Mouse (Mus musculus) liver, adult 2 months (tissue): ENCODE data around the gene Shc2. TPM values are rescaled to one million over a fixed set of nuclear protein-coding genes. Genes with fewer than 3 reads are reported as not detected.

Experiments used
- DNase-seq: peaks from one replicate; pipeline ENCODE4 v3.0.0-alpha.2; 2011; ENCODE audit warnings: low read depth, low spot score; ENCODE audit errors: extremely low read depth
- H3K27ac ChIP-seq: fragments of 200-500 bp; replicated peaks from 2 replicates; pipeline ENCODE4 v1.5.1; 2012; ENCODE audit warnings: low read depth, mild to moderate bottlenecking, control low read depth, inconsistent platforms, low read length; ENCODE audit not compliant: insufficient read depth
- H3K27me3 ChIP-seq: fragments of 200-500 bp; 2 replicates; pipeline ENCODE4 v1.6.1; 2012; ENCODE audit warnings: mild to moderate bottlenecking, moderate library complexity, low read length, inconsistent platforms; ENCODE audit not compliant: control insufficient read depth, insufficient read depth
- H3K36me3 ChIP-seq: fragments of 200-500 bp; 2 replicates; pipeline ENCODE4 v1.6.1; 2012; ENCODE audit warnings: low read length, inconsistent platforms; ENCODE audit not compliant: control insufficient read depth, insufficient read depth
- H3K4me1 ChIP-seq: fragments of 200-500 bp; 2 replicates; pipeline ENCODE4 v1.6.1; 2011; ENCODE audit warnings: low read length; ENCODE audit not compliant: control insufficient read depth, insufficient read depth
- H3K4me3 ChIP-seq: fragments of 200-500 bp; 2 replicates; pipeline ENCODE4 v1.5.1; 2011; ENCODE audit warnings: low read depth, mild to moderate bottlenecking, control low read depth, low read length, moderate library complexity; ENCODE audit not compliant: insufficient read depth
- H3K79me2 ChIP-seq: fragments of 200-500 bp; 2 replicates; pipeline ENCODE4 v1.6.1; 2012; ENCODE audit warnings: inconsistent platforms, mild to moderate bottlenecking, low read length, moderate library complexity; ENCODE audit not compliant: control insufficient read depth, insufficient read depth
- H3K9ac ChIP-seq: fragments of 200-500 bp; 2 replicates; pipeline ENCODE4 v1.6.1; 2012; ENCODE audit warnings: low read depth, mild to moderate bottlenecking, control low read depth, inconsistent platforms, low read length
- CTCF ChIP-seq: fragments of 200-500 bp; IDR thresholded peaks from 2 replicates; pipeline ENCODE4 v1.5.1; 2011; ENCODE audit warnings: low read depth, low read length, control low read depth
- POLR2A ChIP-seq: fragments of 200-500 bp; IDR thresholded peaks from 2 replicates; pipeline ENCODE4 v1.6.1; 2011; ENCODE audit warnings: low read length, control low read depth; ENCODE audit not compliant: insufficient read depth; ENCODE audit errors: extremely low read depth
- WGBS: fragments of 180-500 bp; shearing (Covaris S2); methylation state at CpG from one replicate; pipeline ENCODE4 v1.1.7; 2018; 5-methylcytosine and 5-hydroxymethylcytosine counted together
- polyA plus RNA-seq: library from polyadenylated mRNA; depleted of rRNA; stranded (reverse); fragments of >200 nt; gene quantifications from 2 replicates; pipeline ENCODE4 v1.2.3, GENCODE M21; 2012
- total RNA-seq: library from RNA; depleted of rRNA; stranded (reverse); fragments of >200 nt; gene quantifications from 2 replicates; pipeline ENCODE4 v1.2.3, GENCODE M21; 2014

Gene Shc2
- total and polyA plus RNA-seq, 2 experiments: 0.07 to 0.09 TPM

- H3K36me3 ChIP-seq: no peaks in the 10 kb centered on the region
- H3K79me2 ChIP-seq: no peaks in the 10 kb centered on the region
- WGBS: 87% methylated on average over 2 of the region's 2 CpGs
- no peak; the same call in 1 of the 2 replicates for TF ChIP-seq CTCF
- no peak for TF ChIP-seq POLR2A
- no peaks in the 10 kb centered on the region for H3K4me1 ChIP-seq
- no peaks in the 10 kb centered on the region for H3K27me3 ChIP-seq
- no peak overlapping the region for H3K27ac ChIP-seq
- DNase-seq: no peak
- H3K9ac ChIP-seq: no peak overlapping the region
- H3K4me3 ChIP-seq: no peak overlapping the region
These were observed 22.6 kb upstream of the Shc2 start for GRCm38 (mm10) chr10:79660298-79660697.

- no peak overlapping the region for H3K4me3 ChIP-seq
- TF ChIP-seq CTCF (peak; percentile 19; the same call in 1 of the 2 replicates), POLR2A (no peak)
- H3K27ac ChIP-seq: no peak overlapping the region
- no peaks in the 10 kb centered on the region for H3K27me3 ChIP-seq
- no peaks in the 10 kb centered on the region for H3K36me3 ChIP-seq
- no peaks in the 10 kb centered on the region for H3K4me1 ChIP-seq
- DNase-seq: no peak
- H3K9ac ChIP-seq: no peak overlapping the region
- no peaks in the 10 kb centered on the region for H3K79me2 ChIP-seq
- 54% methylated on average over 4 of the region's 4 CpGs for WGBS
These were observed 21.1 kb upstream of the Shc2 start for GRCm38 (mm10) chr10:79658829-79659228.

GRCm38 (mm10) chr10:79654946-79655395 is 17.3 kb upstream of the Shc2 start:
- 57% methylated on average over 1 of the region's 1 CpGs for WGBS
- H3K4me1 ChIP-seq: no peaks in the 10 kb centered on the region

GRCm38 (mm10) chr10:79652789-79653188 is 15.1 kb upstream of the Shc2 start:
- Histone ChIP-seq H3K9ac (no peak overlapping the region), H3K36me3 (no peaks in the 10 kb centered on the region), H3K27ac (no peak overlapping the region), H3K79me2 (no peaks in the 10 kb centered on the region), H3K27me3 (no peaks in the 10 kb centered on the region), H3K4me3 (no peak overlapping the region), H3K4me1 (no peaks in the 10 kb centered on the region)
- no peak for DNase-seq
- WGBS: 76% methylated on average over 7 of the region's 7 CpGs
- TF ChIP-seq CTCF (no peak), POLR2A (no peak)

More at GRCm38 (mm10) chr10:79654946-79655395, 17.3 kb upstream of the Shc2 start:
- H3K79me2 ChIP-seq: no peaks in the 10 kb centered on the region
- H3K9ac ChIP-seq: no peak overlapping the region
- no peak overlapping the region for H3K4me3 ChIP-seq
- DNase-seq: no peak
- no peaks in the 10 kb centered on the region for H3K27me3 ChIP-seq
- no peak for TF ChIP-seq CTCF
- TF ChIP-seq POLR2A: no peak
- H3K27ac ChIP-seq: no peak overlapping the region
- H3K36me3 ChIP-seq: no peaks in the 10 kb centered on the region

GRCm38 (mm10) chr10:79649070-79649751 is 11.5 kb upstream of the Shc2 start:
- Histone ChIP-seq H3K4me1 (no peaks in the 10 kb centered on the region), H3K27me3 (no peaks in the 10 kb centered on the region), H3K27ac (no peak overlapping the region), H3K36me3 (no peaks in the 10 kb centered on the region), H3K4me3 (no peak overlapping the region), H3K79me2 (no peaks in the 10 kb centered on the region), H3K9ac (no peak overlapping the region)
- peak; percentile 41 for DNase-seq
- WGBS: 25% methylated on average over 7 of the region's 7 CpGs
- TF ChIP-seq CTCF: peak; percentile 93
- TF ChIP-seq POLR2A: no peak

GRCm38 (mm10) chr10:79645711-79646110 is 8.0 kb upstream of the Shc2 start, which contains the start of gene Odf3l2:
Gene Odf3l2, minus strand, starts transcription at chr10:79645738.
- no peak within 1 kb of the TSS for H3K4me3 ChIP-seq
- no peak for DNase-seq
- no peaks in the 10 kb centered on the region for H3K79me2 ChIP-seq
- WGBS: 81% methylated on average over 8 of the region's 8 CpGs
- H3K9ac ChIP-seq: no peak within 1 kb of the TSS
- no peak within 1 kb of the TSS for H3K27ac ChIP-seq
- TF ChIP-seq CTCF: no peak
- TF ChIP-seq POLR2A: no peak
- H3K36me3 ChIP-seq: no peaks in the 10 kb centered on the region
- H3K27me3 ChIP-seq: no peaks in the 10 kb centered on the region
- no peaks in the 10 kb centered on the region for H3K4me1 ChIP-seq
